Mouse (Mus musculus): ENCODE measurements around the gene Ddx19a. TPM values are rescaled to one million over a fixed set of nuclear protein-coding genes. Genes with fewer than 3 reads are reported as not detected.
"Not testable (repeated sequence)": the region's sequence is repeated elsewhere in the genome, so short reads cannot be mapped to it uniquely, and the experiment has no call there.

The Ddx19a gene
- polyA plus RNA-seq, 1 experiment: 46.0 TPM

- Histone ChIP-seq H3K4me1 (ENCODE audit: control insufficient read depth, insufficient read depth, low read length) (peaks cover 10% of the 10 kb centered on the region), H3K27ac (ENCODE audit: insufficient read depth, low read length) (no peak overlapping the region), H3K4me3 (ENCODE audit: insufficient read depth, low read length) (no peak overlapping the region)
- no peak for TF ChIP-seq CTCF (IDR thresholded peaks at IDR 0.05; ENCODE audit: borderline replicate concordance, insufficient read depth, low read length)
These were observed 61.4 kb downstream of the Ddx19a start for GRCm38 (mm10) chr8:110936217-110936616.

- no peak overlapping the region for H3K4me3 ChIP-seq (ENCODE audit: insufficient read depth, low read length)
- peaks cover 5% of the 10 kb centered on the region; the same call in 1 of the 2 replicates for H3K4me1 ChIP-seq (ENCODE audit: control insufficient read depth, insufficient read depth, low read length)
- no peak overlapping the region for H3K27ac ChIP-seq (ENCODE audit: insufficient read depth, low read length)
- TF ChIP-seq CTCF (IDR thresholded peaks at IDR 0.05; ENCODE audit: borderline replicate concordance, insufficient read depth, low read length): no peak
- no peak for TF ChIP-seq POLR2A (IDR thresholded peaks at IDR 0.05; ENCODE audit: low read depth, low read length)
These were observed 64.3 kb downstream of the Ddx19a start for GRCm38 (mm10) chr8:110933272-110933671.

- peaks cover 5% of the 10 kb centered on the region; the same call in 1 of the 2 replicates for H3K4me1 ChIP-seq (ENCODE audit: control insufficient read depth, insufficient read depth, low read length)
- no peak for TF ChIP-seq POLR2A (IDR thresholded peaks at IDR 0.05; ENCODE audit: low read depth, low read length)
- no peak for TF ChIP-seq CTCF (IDR thresholded peaks at IDR 0.05; ENCODE audit: borderline replicate concordance, insufficient read depth, low read length)
- H3K27ac ChIP-seq (ENCODE audit: insufficient read depth, low read length): no peak overlapping the region
- no peak overlapping the region for H3K4me3 ChIP-seq (ENCODE audit: insufficient read depth, low read length)
These were observed 65.2 kb downstream of the Ddx19a start for GRCm38 (mm10) chr8:110932444-110932843.

GRCm38 (mm10) chr8:110931176-110931939, 66.2 kb downstream of the Ddx19a start:
- peaks cover 7% of the 10 kb centered on the region for H3K4me1 ChIP-seq (ENCODE audit: control insufficient read depth, insufficient read depth, low read length)
- H3K4me3 ChIP-seq (ENCODE audit: insufficient read depth, low read length): no peak overlapping the region
- no peak overlapping the region for H3K27ac ChIP-seq (ENCODE audit: insufficient read depth, low read length)
- TF ChIP-seq CTCF (IDR thresholded peaks at IDR 0.05; ENCODE audit: borderline replicate concordance, insufficient read depth, low read length) (no peak), POLR2A (IDR thresholded peaks at IDR 0.05; ENCODE audit: low read depth, low read length) (no peak)

GRCm38 (mm10) chr8:110929672-110930071, 67.9 kb downstream of the Ddx19a start:
- not testable (repeated sequence) for H3K4me1 ChIP-seq (ENCODE audit: control insufficient read depth, insufficient read depth, low read length); H3K27ac ChIP-seq (ENCODE audit: insufficient read depth, low read length); H3K4me3 ChIP-seq (ENCODE audit: insufficient read depth, low read length)

GRCm38 (mm10) chr8:110929066-110929465, 68.5 kb downstream of the Ddx19a start:
- no peak overlapping the region for H3K4me3 ChIP-seq (ENCODE audit: insufficient read depth, low read length)
- no peak for TF ChIP-seq POLR2A (IDR thresholded peaks at IDR 0.05; ENCODE audit: low read depth, low read length)
- TF ChIP-seq CTCF (IDR thresholded peaks at IDR 0.05; ENCODE audit: borderline replicate concordance, insufficient read depth, low read length): no peak

GRCm38 (mm10) chr8:110928435-110928834, 69.2 kb downstream of the Ddx19a start:
- no peak overlapping the region for H3K4me3 ChIP-seq (ENCODE audit: insufficient read depth, low read length)
- H3K4me1 ChIP-seq (ENCODE audit: control insufficient read depth, insufficient read depth, low read length): peaks cover 10% of the 10 kb centered on the region
- TF ChIP-seq POLR2A (IDR thresholded peaks at IDR 0.05; ENCODE audit: low read depth, low read length) (no peak), CTCF (IDR thresholded peaks at IDR 0.05; ENCODE audit: borderline replicate concordance, insufficient read depth, low read length) (no peak)
- H3K27ac ChIP-seq (ENCODE audit: insufficient read depth, low read length): no peak overlapping the region

More at GRCm38 (mm10) chr8:110929066-110929465, 68.5 kb downstream of the Ddx19a start:
- H3K4me1 ChIP-seq (ENCODE audit: control insufficient read depth, insufficient read depth, low read length): peaks cover 10% of the 10 kb centered on the region
- H3K27ac ChIP-seq (ENCODE audit: insufficient read depth, low read length): no peak overlapping the region

GRCm38 (mm10) chr8:110926690-110927089, 70.9 kb downstream of the Ddx19a start:
- H3K4me3 ChIP-seq (ENCODE audit: insufficient read depth, low read length): no peak overlapping the region
- peaks cover 11% of the 10 kb centered on the region for H3K4me1 ChIP-seq (ENCODE audit: control insufficient read depth, insufficient read depth, low read length)
- H3K27ac ChIP-seq (ENCODE audit: insufficient read depth, low read length): peak overlapping the region; percentile 59; the same call in 1 of the 2 replicates
- TF ChIP-seq POLR2A (IDR thresholded peaks at IDR 0.05; ENCODE audit: low read depth, low read length) (no peak), CTCF (IDR thresholded peaks at IDR 0.05; ENCODE audit: borderline replicate concordance, insufficient read depth, low read length) (no peak)

- no peak for TF ChIP-seq POLR2A (IDR thresholded peaks at IDR 0.05; ENCODE audit: low read depth, low read length)
- no peak for TF ChIP-seq CTCF (IDR thresholded peaks at IDR 0.05; ENCODE audit: borderline replicate concordance, insufficient read depth, low read length)
- peaks cover 8% of the 10 kb centered on the region; the same call in 1 of the 2 replicates for H3K4me1 ChIP-seq (ENCODE audit: control insufficient read depth, insufficient read depth, low read length)
- H3K27ac ChIP-seq (ENCODE audit: insufficient read depth, low read length): no peak overlapping the region
- H3K4me3 ChIP-seq (ENCODE audit: insufficient read depth, low read length): no peak overlapping the region
These were observed 71.9 kb downstream of the Ddx19a start for GRCm38 (mm10) chr8:110925691-110926140.

Other genes with a start within 250 kb of the Ddx19a start
- gene Il34, start 191.9 kb downstream of the Ddx19a start, polyA plus RNA-seq (2011; ENCODE audit: insufficient read length, low read depth, missing spikeins): 2.7 and 5.0 TPM in 2 replicates
- 44.9 and 49.1 TPM in 2 replicates for gene Cog4, start 151.2 kb downstream of the Ddx19a start, polyA plus RNA-seq (2011; ENCODE audit: insufficient read length, low read depth, missing spikeins)
- 113 and 124 TPM in 2 replicates for gene Sf3b3, start 151.0 kb downstream of the Ddx19a start, polyA plus RNA-seq (2011; ENCODE audit: insufficient read length, low read depth, missing spikeins)
- 7.0 and 8.4 TPM in 2 replicates for gene Fuk, start 95.3 kb downstream of the Ddx19a start, polyA plus RNA-seq (2011; ENCODE audit: insufficient read length, low read depth, missing spikeins)
- 55.7 and 63.3 TPM in 2 replicates for gene St3gal2, start 77.9 kb downstream of the Ddx19a start, polyA plus RNA-seq (2011; ENCODE audit: insufficient read length, low read depth, missing spikeins)
- 7.8 and 8.5 TPM in 2 replicates for gene Ddx19b, start 34.0 kb upstream of the Ddx19a start, polyA plus RNA-seq (2011; ENCODE audit: insufficient read length, low read depth, missing spikeins)
- gene Aars, start 35.3 kb upstream of the Ddx19a start, polyA plus RNA-seq (2011; ENCODE audit: insufficient read length, low read depth, missing spikeins): 192 and 194 TPM in 2 replicates
- not detected in 2 replicates for gene Exosc6, start 58.5 kb upstream of the Ddx19a start, polyA plus RNA-seq (2011; ENCODE audit: insufficient read length, low read depth, missing spikeins)
- not detected in 2 replicates for gene Clec18a, start 94.6 kb upstream of the Ddx19a start, polyA plus RNA-seq (2011; ENCODE audit: insufficient read length, low read depth, missing spikeins)
- 15.1 and 18.5 TPM in 2 replicates for gene Pdpr, start 96.8 kb upstream of the Ddx19a start, polyA plus RNA-seq (2011; ENCODE audit: insufficient read length, low read depth, missing spikeins)